Mouse (Mus musculus) skeletal muscle tissue, postnatal 0 days (tissue): ENCODE data around the gene Kcna1. TPM values are rescaled to one million over a fixed set of nuclear protein-coding genes. Genes with fewer than 3 reads are reported as not detected.

Experiments used
- polyA plus RNA-seq: library from polyadenylated mRNA; unstranded; fragments of >200 nt; fragmentation: Nextera tagmentation; extraction: Ambion mirVana; gene quantifications from 2 replicates; pipeline ENCODE4 v1.2.1, GENCODE M21; 2015

Gene Kcna1
- 1.6 and 2.4 TPM in 2 replicates for polyA plus RNA-seq

DNA sequence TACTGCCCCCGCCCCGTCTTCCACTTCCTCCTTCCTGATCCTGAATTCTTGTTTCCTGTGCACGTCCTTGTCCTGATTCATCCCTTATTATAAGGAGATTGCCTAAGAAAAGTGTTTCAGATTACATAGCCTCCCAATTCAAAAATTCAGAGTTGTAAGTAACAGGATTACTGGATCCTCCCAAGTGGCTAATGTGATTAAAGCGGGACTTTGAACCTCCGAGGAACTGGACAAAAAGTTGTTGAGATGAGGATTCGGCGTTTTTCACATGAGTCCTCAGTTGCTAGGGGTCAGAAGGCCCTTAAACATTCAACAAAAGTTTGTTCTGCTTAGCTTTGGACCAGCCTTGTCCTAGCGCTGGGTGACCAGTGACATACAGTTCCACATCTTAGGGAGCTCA, at the start of gene Kcna1:
Kcna1 (minus strand) TSS at position 4 of the 400 bp plus-strand sequence.

Other genes starting within 250 kb of the Kcna1 start
- gene Kcna5, start 111.0 kb downstream of the Kcna1 start, polyA plus RNA-seq = 6.6 and 7.0 TPM in 2 replicates
- gene Kcna6, start 94.3 kb upstream of the Kcna1 start, polyA plus RNA-seq = 2.0 and 2.2 TPM in 2 replicates
- gene Ndufa9, start 202.8 kb upstream of the Kcna1 start, polyA plus RNA-seq = 384 and 419 TPM in 2 replicates
- gene Akap3, start 206.7 kb upstream of the Kcna1 start, polyA plus RNA-seq = not detected in 2 replicates